Mouse (Mus musculus) lung, adult 2 months (tissue): ENCODE data around the gene Bnc1. TPM values are rescaled to one million over a fixed set of nuclear protein-coding genes. Genes with fewer than 3 reads are reported as not detected.

ENCODE experiments used
- DNase-seq: peaks from one replicate; pipeline ENCODE4 v3.0.0; 2022
- H3K4me1 ChIP-seq: fragments of 200-500 bp; 2 replicates; pipeline ENCODE4 v1.6.1; 2011; ENCODE audit warnings: low read length; ENCODE audit not compliant: control insufficient read depth, insufficient read depth
- H3K4me3 ChIP-seq: fragments of 200-500 bp; replicated peaks from 2 replicates; pipeline ENCODE3; 2011; ENCODE audit warnings: low read depth, mild to moderate bottlenecking, control low read depth, low read length; ENCODE audit errors: extremely low read depth
- CTCF ChIP-seq: fragments of 200-500 bp; IDR thresholded peaks from 2 replicates; pipeline ENCODE4 v1.5.1; 2011; ENCODE audit warnings: mild to moderate bottlenecking, low read length, control low read depth; ENCODE audit not compliant: insufficient read depth
- POLR2A ChIP-seq: fragments of 200-500 bp; IDR thresholded peaks from 2 replicates; pipeline ENCODE4 v1.6.1; 2011; ENCODE audit warnings: low read depth, mild to moderate bottlenecking, control low read depth, low read length, borderline replicate concordance; ENCODE audit errors: extremely low read depth
- WGBS: fragments of 180-500 bp; shearing (Covaris S2); methylation state at CpG from one replicate; pipeline ENCODE4 v1.1.7; 2018; 5-methylcytosine and 5-hydroxymethylcytosine counted together
- polyA plus RNA-seq: library from polyadenylated mRNA; depleted of rRNA; stranded (reverse); fragments of >200 nt; gene quantifications from 2 replicates; pipeline ENCODE4 v1.2.3, GENCODE M21; 2012; rRNA removed

The Bnc1 gene
- polyA plus RNA-seq, 1 experiment: 2.0 TPM

DNA sequence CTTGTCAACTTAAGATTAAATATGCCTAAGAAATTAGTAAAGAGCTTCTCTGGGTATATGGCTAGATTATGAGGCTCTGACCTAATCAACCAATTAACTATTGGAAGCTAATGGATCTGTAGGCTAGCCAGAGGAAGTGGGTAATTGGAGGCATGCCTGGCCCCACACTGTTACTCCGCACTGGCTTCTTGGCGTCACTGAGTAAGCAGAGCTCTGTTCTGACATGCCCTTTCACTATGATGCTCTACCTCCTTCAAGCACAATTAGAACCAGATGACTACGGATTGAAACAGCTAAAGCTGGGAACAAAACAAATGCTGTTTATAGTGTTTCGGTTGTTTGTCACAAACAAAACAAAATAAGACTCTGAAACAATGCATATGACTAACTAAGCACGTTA lies 73.8 kb downstream of the Bnc1 start:
- Histone ChIP-seq H3K4me1 (no peaks in the 10 kb centered on the region), H3K4me3 (no peak overlapping the region)
- no peak for DNase-seq
- TF ChIP-seq CTCF: no peak
- TF ChIP-seq POLR2A: no peak
- WGBS: 72% methylated on average over 5 of the region's 5 CpGs

Other genes with a start within 250 kb of the Bnc1 start
- 7.6 and 13.6 TPM in 2 replicates for gene Ramac, start 229.4 kb downstream of the Bnc1 start, polyA plus RNA-seq
- 12.4 and 17.5 TPM in 2 replicates for gene 3110040N11Rik, start 202.8 kb downstream of the Bnc1 start, polyA plus RNA-seq
- 27.4 and 28.7 TPM in 2 replicates for gene Btbd1, start 162.9 kb downstream of the Bnc1 start, polyA plus RNA-seq
- not detected in 2 replicates for gene Gm10160, start 136.5 kb downstream of the Bnc1 start, polyA plus RNA-seq
- gene Tm6sf1, start 133.3 kb downstream of the Bnc1 start, polyA plus RNA-seq: 74.5 and 82.3 TPM in 2 replicates
- 3.5 and 3.6 TPM in 2 replicates for gene Hdgfl3, start 57.8 kb downstream of the Bnc1 start, polyA plus RNA-seq
- gene Sh3gl3, start 181.5 kb upstream of the Bnc1 start, polyA plus RNA-seq: 0.17 and 0.73 TPM in 2 replicates